Mouse (Mus musculus) cerebellum, adult 2 months (tissue): ENCODE measurements around the gene Hic1.

Experiments
- CTCF ChIP-seq: fragments of 200-500 bp; IDR thresholded peaks from 2 replicates; pipeline ENCODE4 v1.5.1; 2011; ENCODE audit warnings: low read depth, mild to moderate bottlenecking, control low read depth, low read length, moderate library complexity, borderline replicate concordance; ENCODE audit not compliant: insufficient read depth
- POLR2A ChIP-seq: fragments of 200-500 bp; IDR thresholded peaks from 2 replicates; pipeline ENCODE4 v1.6.1; 2011; ENCODE audit warnings: low read length, control low read depth, borderline replicate concordance; ENCODE audit not compliant: insufficient read depth

DNA sequence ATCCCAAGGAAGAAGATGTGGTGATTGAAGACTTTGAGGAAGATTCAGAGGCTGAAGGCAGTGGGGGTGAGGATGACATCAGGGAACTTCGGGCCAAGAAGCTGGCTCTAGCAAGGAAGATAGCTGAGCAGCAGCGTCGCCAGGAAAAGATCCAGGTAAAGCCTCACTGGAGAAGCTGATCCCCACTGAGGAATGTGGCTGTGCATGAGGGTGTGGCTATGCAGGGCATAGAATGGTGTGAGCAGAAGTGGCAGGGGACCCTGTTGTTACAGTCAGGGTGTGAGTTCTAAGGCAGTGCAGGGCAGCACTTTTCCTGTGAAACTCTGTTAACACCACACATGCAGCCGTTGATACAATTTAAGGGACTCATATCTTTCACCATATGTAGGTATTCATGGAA lies 26.6 kb downstream of the Hic1 start:
- TF ChIP-seq CTCF = no peak
- no peak for TF ChIP-seq POLR2A
